In the genomic region with DNA sequence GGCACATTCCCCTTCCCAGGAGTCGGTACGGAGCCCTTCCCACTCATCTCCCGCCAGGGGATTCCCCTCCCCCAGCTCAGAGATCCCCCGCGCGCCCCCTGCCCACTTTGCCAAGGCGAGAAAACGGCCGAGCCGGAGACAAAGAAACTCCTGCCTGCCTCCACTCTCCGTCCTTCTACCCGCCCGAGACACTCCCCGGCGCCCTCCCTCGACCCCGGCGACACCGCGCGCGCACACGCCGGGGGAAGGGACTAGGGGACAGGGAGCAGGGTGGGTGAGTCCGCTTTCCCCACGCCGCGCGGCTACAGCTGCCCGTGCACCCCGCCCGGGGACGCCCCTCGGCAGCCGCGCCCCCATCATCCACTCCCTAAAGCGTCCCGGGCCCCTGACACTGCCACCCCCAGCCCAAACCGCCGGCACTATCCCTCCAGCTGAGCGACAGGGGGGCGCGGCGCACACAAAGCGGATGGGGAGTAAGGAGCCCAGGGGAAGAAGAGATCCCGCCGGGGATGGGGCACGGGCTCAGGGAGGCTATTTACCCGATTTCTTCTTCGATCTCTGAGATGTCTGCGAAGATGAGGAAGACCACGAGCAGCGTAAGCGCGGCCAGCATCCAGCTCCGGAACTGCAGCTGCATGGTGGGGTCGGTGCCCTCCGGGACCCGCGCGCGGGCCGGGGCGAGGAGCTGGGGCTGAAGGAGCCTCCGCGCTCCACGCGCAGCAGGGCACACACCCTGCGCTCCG, we compare ENCODE assay signal across 8 mouse cellular contexts. TPM values are rescaled to one million over a fixed set of nuclear protein-coding genes. Genes with fewer than 3 reads are reported as not detected.
A peak's percentile ranks its signal among the peaks of the same experiment; 100 is the strongest.
DNase-seq lines count a peak whose midpoint lies in the region; ATAC-seq lines count a peak whose summit lies in the region.

No protein-coding gene starts in this region.

- no peaks in the 10 kb centered on the region for H3K4me1 ChIP-seq in liver, embryonic 15.5 days (replicated peaks)
- H3K4me1 ChIP-seq in stomach, embryonic 15.5 days = peaks cover 9% of the 10 kb centered on the region; the same call in 1 of the 2 replicates

- no peak overlapping the region for H3K27ac ChIP-seq in liver, embryonic 15.5 days (replicated peaks)
- H3K27ac ChIP-seq in stomach, embryonic 15.5 days = peak overlapping the region; percentile 71

- peaks cover 47% of the 10 kb centered on the region for H3K27me3 ChIP-seq in liver, embryonic 15.5 days
- H3K27me3 ChIP-seq in stomach, embryonic 15.5 days (replicated peaks) = 0 out of 2 replicates have a peak, but pooled peaks cover 6% of the 10 kb centered on the region

- H3K9me3 ChIP-seq in liver, embryonic 15.5 days (replicated peaks) = no peaks in the 10 kb centered on the region
- H3K9me3 ChIP-seq in stomach, embryonic 15.5 days = no peaks in the 10 kb centered on the region

- H3K36me3 ChIP-seq in liver, embryonic 15.5 days (replicated peaks) = no peaks in the 10 kb centered on the region
- H3K36me3 ChIP-seq in stomach, embryonic 15.5 days = no peaks in the 10 kb centered on the region

- H3K4me3 ChIP-seq in liver, embryonic 15.5 days (replicated peaks) = peak overlapping the region; percentile 39
- H3K4me3 ChIP-seq in stomach, embryonic 15.5 days (replicated peaks) = peak overlapping the region; percentile 74

- no peak for ATAC-seq in liver, embryonic 15.5 days (ENCODE audit: insufficient read depth)
- peak; percentile 58; the same call in 1 of the 2 replicates for ATAC-seq in stomach, embryonic 15.5 days (ENCODE audit: insufficient read depth, low FRiP score, low read depth)

- under 1% methylated on average over 69 of the region's 70 CpGs for WGBS in liver, embryonic 15.5 days (ENCODE audit: insufficient replicate concordance)
- under 1% methylated on average over 58 of the region's 70 CpGs for WGBS in stomach, embryonic 15.5 days

- no peak overlapping the region for H3K9ac ChIP-seq in liver, embryonic 15.5 days
- peak overlapping the region; percentile 60 for H3K9ac ChIP-seq in stomach, embryonic 15.5 days

- H3K4me2 ChIP-seq in liver, embryonic 15.5 days = peak overlapping the region; percentile 62
- H3K4me2 ChIP-seq in stomach, embryonic 15.5 days = peak overlapping the region; percentile 99

- peak; percentile 10 for DNase-seq in adrenal gland, adult 2 months
- no peak for DNase-seq in adrenal gland, adult 8-10 months
- DNase-seq in right cerebral cortex, postnatal 25 days = peak; percentile 11
- DNase-seq in right cerebral cortex, postnatal 14 days = no peak
- DNase-seq in heart, postnatal 4 days = peak; percentile 10
- DNase-seq in natural killer cell, adult 2 months (ENCODE audit: low spot score in 2 of 2) = no peak

RNA-seq across cellular contexts. Expression of gene St8sia2, which starts 0.5 kb away (rescaled TPM):
- total RNA-seq in adrenal gland, adult 2 months (2021) = under 1 TPM; 0.32 to 0.55 TPM
- 2.6 and 4.5 TPM in 2 replicates for polyA plus RNA-seq in adrenal gland, adult 2 months (2012; rRNA removed)
- 1 to 10 TPM in 2 of 4 experiments, under 1 TPM in 2; 0.49 to 1.1 (median 0.83) TPM for total RNA-seq in adrenal gland, adult 8-10 months (2022)
- 1 to 10 TPM; 1.5 to 2.8 TPM for total RNA-seq in heart, postnatal 4 days (2021)
- polyA plus RNA-seq in liver, embryonic 15.5 days (2015; fragmentation: Nextera tagmentation; extraction: Ambion mirVana) = 0.03 and 0.14 TPM in 2 replicates
- 6.2 and 8.0 TPM in 2 replicates for polyA plus RNA-seq in stomach, embryonic 15.5 days (2015; fragmentation: Nextera tagmentation; extraction: Ambion mirVana)

Comparison
In these comparisons a context has a peak if more than half of its experiments do, and no peak if none do; other contexts are left out.
1. DNase-seq: peak in adrenal gland, adult 2 months (single experiment), right cerebral cortex, postnatal 25 days (single experiment) and heart, postnatal 4 days (single experiment); none in adrenal gland, adult 8-10 months (single experiment), right cerebral cortex, postnatal 14 days (single experiment) and natural killer cell, adult 2 months (0 of 2).